Mouse (Mus musculus): Measurements from ENCODE around the gene Acsl3.

Acsl3 gene

DNA sequence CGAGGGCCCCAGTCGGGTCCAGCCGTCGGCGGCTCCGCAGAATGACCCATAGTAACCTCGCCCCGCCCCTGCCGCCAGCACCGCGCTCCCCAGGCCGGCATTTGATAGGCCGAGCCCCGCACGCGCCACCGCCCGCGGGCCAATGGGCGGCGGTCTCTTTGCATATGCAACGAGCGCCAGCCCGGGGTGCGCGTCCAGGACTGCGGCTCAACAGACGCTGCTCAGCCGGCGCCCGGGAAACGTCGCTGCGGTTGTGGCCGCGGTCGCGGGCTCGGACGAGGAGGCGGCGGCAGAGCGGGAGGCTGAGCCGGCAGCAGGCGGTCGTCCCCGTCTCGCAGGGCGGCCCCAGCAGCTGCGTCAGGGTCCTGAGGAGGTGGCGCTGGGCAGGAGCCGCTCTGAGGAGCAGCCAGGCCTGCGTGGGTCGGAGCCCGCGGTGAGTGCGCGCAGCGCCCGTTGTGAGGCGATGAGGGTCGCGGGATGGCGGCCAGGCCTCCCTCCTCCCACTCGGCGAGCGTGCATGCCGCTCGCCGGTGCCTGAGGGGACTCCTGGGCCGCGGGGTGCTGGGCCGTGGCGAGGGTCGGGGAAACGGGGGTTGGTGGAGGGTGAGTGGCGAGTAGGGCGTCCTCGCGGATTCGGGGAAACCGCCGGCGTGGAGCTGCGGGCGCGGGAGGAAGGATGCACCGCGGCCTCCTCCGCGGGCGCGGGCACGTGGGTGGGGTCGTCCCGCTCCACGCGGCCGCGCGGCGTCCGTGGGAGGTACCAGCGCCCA, at the start of gene Acsl3, which contains the start of gene Utp14b:
Gene Acsl3, plus strand, starts transcription at position 155 of the 770 bp plus-strand sequence.
Gene Utp14b, plus strand, starts transcription at position 368 of the 770 bp plus-strand sequence.
- in situ Hi-C loops (cut with MboI; ENCODE audit: unreplicated experiment in 2 of 2) = loop anchor here in 1 of 2 experiments (5.0 to 10.0 kb wide), 2 partner anchors 47 to 116 kb away; no protein-coding TSS in a partner anchor

DNA sequence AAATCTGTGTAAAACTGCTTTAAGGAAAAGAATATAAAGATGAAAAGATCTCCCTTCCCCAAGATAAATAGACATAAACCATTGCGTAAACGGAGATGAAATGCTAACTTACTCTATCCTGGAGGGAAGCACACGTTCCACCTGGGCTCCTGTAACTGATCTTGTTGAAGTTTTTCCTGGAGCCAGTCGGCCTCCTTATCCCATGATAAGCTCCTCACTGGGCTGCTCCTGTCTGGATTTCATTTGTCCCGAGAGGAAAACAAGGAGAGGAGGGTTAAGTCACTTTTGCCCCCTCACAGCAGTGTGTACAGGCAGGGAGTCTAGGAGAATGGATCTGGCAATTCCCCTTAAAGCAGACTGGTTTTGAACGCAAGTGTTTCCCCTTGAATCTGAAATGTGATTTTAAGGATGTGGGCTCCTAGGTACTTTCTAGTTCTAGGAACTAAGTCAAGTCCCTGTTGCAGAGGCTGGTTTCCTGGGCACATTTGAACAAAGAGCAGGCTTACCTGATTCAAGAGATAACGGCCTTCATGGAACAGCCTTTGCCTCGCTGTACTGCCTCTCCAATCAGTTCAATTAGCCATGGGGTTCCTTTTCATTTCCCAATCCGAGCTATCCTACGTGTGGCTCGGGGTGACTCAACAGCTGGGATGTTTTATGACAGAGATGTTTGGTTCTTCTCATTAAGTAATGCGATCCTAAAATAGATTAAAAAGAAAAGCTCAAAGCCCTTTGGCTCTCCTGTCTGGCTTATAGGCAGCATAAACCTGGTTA, 48.3 kb upstream of the Acsl3 start:
- in situ Hi-C loops (cut with MboI; ENCODE audit: unreplicated experiment in 2 of 2) = no loop called here

- in situ Hi-C loops (cut with MboI; ENCODE audit: unreplicated experiment in 2 of 2) = no loop called here
Observed at GRCm38 (mm10) chr1:78611039-78611438, 46.6 kb upstream of the Acsl3 start.

- in situ Hi-C loops (cut with MboI; ENCODE audit: unreplicated experiment in 2 of 2) = no loop called here
Observed at GRCm38 (mm10) chr1:78612959-78613358, 44.7 kb upstream of the Acsl3 start.

- in situ Hi-C loops (cut with MboI; ENCODE audit: unreplicated experiment in 2 of 2) = no loop called here
Observed at GRCm38 (mm10) chr1:78624352-78624751, 33.3 kb upstream of the Acsl3 start.

DNA sequence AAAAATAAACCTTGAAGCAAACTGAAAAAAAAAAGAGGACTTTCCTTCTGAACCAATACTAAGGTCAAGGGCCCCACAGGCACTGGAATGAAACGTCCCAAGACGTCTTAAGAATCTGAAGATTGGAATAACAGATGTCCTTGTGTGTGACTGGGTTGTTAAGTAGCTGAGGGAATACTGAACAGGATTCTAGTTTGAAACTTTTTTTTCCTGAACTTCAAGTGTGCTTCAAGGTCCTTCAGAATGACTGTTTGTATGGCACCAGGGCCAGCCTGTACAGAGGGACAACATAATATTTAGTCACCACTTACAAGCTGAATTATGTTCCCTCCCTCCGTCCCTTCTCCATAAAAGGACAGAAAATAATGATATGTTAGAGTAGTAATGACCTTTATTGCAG, 23.1 kb upstream of the Acsl3 start:
- in situ Hi-C loops (cut with MboI; ENCODE audit: unreplicated experiment in 2 of 2) = no loop called here

DNA sequence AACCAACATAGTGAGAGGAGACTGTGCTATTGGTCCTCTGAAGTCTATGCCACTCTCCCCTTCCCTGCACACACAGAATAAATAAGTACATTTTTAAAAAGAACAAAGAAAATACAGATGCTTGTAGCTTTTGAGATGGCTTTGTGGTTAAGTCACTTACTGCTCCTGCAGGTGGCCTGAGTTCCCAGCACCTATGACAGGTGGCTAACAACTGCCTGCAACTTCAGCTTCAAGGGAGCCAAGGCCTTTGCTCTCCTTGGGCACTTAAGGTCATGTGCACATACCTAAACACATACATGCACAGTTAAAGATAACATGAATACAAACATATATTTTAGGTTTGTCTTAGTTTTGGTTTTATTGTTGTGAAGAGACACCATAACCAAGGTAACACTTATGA, 16.8 kb upstream of the Acsl3 start:
- in situ Hi-C loops (cut with MboI; ENCODE audit: unreplicated experiment in 2 of 2) = no loop called here

GRCm38 (mm10) chr1:78641791-78642190, 15.8 kb upstream of the Acsl3 start:
- in situ Hi-C loops (cut with MboI; ENCODE audit: unreplicated experiment in 2 of 2) = no loop called here

GRCm38 (mm10) chr1:78642197-78642596, 15.4 kb upstream of the Acsl3 start:
- in situ Hi-C loops (cut with MboI; ENCODE audit: unreplicated experiment in 2 of 2) = no loop called here

DNA sequence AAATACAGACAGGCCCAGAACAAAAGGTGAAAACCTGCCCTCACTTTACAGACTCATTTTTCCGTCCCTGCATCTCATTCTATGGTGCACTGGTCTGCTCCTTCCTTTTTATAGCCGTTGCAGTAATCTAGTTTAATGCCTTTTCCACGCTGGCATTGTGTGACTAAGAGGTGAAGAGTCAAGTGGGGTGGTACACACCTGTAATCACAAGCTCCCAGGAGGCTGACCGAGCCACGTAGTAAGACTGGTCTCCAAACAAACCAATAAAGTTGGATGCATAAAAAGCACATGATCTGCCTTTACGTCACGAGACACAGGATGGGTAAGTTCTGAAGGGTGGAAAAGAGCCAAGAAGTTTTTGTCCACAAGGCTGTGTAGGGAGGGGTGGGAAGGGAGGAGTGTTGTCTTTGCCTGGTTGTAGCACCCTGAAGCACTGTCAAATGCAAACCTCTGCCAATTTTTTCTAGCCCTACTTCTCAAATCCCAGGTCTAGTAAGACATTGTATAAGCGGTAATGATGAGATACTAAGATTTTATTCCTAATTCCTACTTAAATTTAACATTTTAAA, 10.2 kb upstream of the Acsl3 start:
- in situ Hi-C loops (cut with MboI; ENCODE audit: unreplicated experiment in 2 of 2) = no loop called here

GRCm38 (mm10) chr1:78649269-78650061, 8.2 kb upstream of the Acsl3 start:
- in situ Hi-C loops (cut with MboI; ENCODE audit: unreplicated experiment in 2 of 2) = loop anchor here in 1 of 2 experiments (10.0 kb wide), 1 partner anchor 55 kb away; no protein-coding TSS in a partner anchor

- in situ Hi-C loops (cut with MboI; ENCODE audit: unreplicated experiment in 2 of 2) = loop anchor here in 1 of 2 experiments (5.0 to 10.0 kb wide), 2 partner anchors 48 to 114 kb away; no protein-coding TSS in a partner anchor
Observed at GRCm38 (mm10) chr1:78656472-78656871, 1.2 kb upstream of the Acsl3 start.

DNA sequence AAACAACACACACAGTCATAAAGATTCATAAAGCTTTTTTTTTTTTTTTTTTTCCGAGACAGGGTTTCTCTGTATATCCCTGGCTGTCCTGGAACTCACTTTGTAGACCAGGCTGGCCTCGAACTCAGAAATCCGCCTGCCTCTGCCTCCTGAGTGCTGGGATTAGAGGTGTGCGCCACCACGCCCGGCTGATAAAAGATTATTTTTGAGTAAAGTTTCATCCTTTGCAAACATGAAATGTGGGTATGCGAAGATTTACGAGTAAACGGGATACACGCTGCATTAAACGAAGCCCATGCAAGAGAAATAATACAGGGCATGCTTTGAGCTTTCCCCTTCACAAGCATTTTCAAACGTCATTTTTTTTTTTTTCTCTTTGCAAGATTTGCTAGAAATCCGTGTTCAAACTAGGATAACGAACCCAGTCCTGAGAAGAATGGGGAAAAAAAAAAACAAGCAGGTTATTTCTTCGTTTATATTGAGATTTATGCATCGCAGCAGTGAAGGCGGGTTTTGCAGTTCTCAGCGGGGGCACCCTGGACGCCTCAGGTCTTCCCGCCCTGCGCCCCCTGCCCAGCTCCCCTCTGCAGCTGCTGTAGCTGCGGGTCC, 500 bp upstream of the Acsl3 start:
- in situ Hi-C loops (cut with MboI; ENCODE audit: unreplicated experiment in 2 of 2) = loop anchor here in 1 of 2 experiments (5.0 to 10.0 kb wide), 2 partner anchors 48 to 115 kb away; no protein-coding TSS in a partner anchor

DNA sequence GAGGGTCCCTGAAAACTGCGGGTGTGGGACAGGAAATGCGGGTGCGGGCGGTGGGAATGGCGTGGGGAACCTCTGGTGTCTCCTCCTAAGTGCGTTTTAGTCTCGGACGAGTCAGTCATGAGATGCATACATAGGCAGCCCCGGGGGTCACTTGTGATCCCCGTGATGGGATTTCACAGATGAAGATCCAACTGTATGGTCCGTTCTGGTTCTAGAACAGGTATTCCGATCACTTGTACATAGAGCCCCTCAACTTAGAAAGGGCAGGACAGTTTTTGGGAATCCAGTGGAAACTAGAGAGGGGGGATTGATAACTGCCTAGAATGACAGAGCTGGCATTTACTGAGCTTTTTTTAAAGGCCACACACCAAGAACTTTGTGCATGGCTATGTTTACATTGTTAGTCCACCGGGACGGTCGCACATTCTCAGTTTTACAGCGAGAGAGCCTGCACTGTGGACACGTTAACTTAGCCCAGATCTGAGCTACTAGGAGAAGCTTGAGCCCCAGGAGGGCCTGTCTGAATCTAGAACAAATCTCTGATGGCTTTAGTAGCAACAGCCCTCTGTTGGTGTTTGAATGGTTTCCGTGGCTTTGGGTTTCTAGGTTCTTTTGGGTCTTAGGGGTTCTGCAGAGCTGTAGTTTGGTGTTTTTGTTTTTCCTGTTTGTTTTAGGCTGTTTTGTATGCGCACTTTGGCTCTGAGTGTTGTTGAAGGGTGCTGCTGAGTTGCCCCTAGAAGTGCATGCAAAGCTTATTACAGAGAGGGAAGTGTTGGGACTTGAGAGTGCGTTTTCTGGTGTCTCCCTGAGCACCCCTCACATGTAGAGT, 1.0 kb downstream of the Acsl3 start:
- in situ Hi-C loops (cut with MboI; ENCODE audit: unreplicated experiment in 2 of 2) = loop anchor here in 1 of 2 experiments (5.0 to 10.0 kb wide), 2 partner anchors 46 to 116 kb away; no protein-coding TSS in a partner anchor

DNA sequence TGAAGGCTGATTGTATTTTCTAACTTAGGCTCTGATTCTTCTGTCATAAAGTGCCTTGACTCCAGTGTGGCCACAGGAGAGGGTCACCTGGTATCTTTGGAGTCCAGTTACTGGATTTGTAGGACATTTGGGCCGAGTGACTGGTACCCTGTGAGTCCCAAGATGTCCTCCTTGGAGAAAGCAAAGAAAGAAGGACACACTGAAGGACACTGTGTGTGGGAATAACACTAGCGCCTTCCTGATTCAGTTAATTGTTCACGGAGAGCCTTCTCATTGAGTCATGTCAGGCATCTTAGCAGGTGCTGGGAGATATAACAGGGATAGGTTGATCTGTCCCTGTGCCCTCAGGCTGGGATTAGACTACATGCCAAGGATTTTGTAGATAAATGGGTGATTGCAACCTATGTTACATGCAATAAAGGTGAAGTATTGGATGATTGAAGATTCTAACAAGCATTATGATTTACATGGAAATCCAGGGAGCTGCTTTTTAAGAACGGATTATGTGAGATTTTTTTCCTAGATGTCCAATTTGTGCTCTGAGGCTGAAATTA, 1.7 kb downstream of the Acsl3 start:
- in situ Hi-C loops (cut with MboI; ENCODE audit: unreplicated experiment in 2 of 2) = loop anchor here in 1 of 2 experiments (5.0 to 10.0 kb wide), 2 partner anchors 45 to 117 kb away; no protein-coding TSS in a partner anchor

- in situ Hi-C loops (cut with MboI; ENCODE audit: unreplicated experiment in 2 of 2) = no loop called here
Observed at GRCm38 (mm10) chr1:78664326-78664725, 6.7 kb downstream of the Acsl3 start.

- in situ Hi-C loops (cut with MboI; ENCODE audit: unreplicated experiment in 2 of 2) = no loop called here
Observed at GRCm38 (mm10) chr1:78665954-78666499, 8.4 kb downstream of the Acsl3 start.

- in situ Hi-C loops (cut with MboI; ENCODE audit: unreplicated experiment in 2 of 2) = no loop called here
Observed at GRCm38 (mm10) chr1:78666585-78666984, 9.0 kb downstream of the Acsl3 start.
